Mouse (Mus musculus) right cerebral cortex, postnatal 10 days (tissue): ENCODE measurements around the gene Txndc12.

Experiments used
- DNase-seq, 2 experiments: peaks; one replicate each; pipeline ENCODE4 v3.0.0; 2021; ENCODE audit warnings: low spot score in 2 of 2

The Txndc12 gene

GRCm38 (mm10) chr4:108847715-108848504 lies 13.5 kb downstream of the Txndc12 start, which contains the start of gene Kti12:
Gene Kti12 (plus strand): TSS chr4:108847785.
- DNase-seq: peak; percentile 89 to 91

- DNase-seq: peak; percentile 44 to 49
These were observed 14.1 kb downstream of the Txndc12 start, which contains the start of gene A730015C16Rik for GRCm38 (mm10) chr4:108848505-108848848. Gene A730015C16Rik (minus strand): TSS chr4:108848619.

GRCm38 (mm10) chr4:108866806-108867205 lies 32.4 kb downstream of the Txndc12 start:
- DNase-seq: no peak

- DNase-seq: peak; percentile 90 to 94
These were observed 35.5 kb downstream of the Txndc12 start for GRCm38 (mm10) chr4:108869730-108870374.

- DNase-seq: no peak
These were observed 39.3 kb downstream of the Txndc12 start for GRCm38 (mm10) chr4:108873746-108874145.

GRCm38 (mm10) chr4:108877901-108878300 lies 43.5 kb downstream of the Txndc12 start:
- no peak for DNase-seq

- DNase-seq: peak; percentile 70 to 77
These were observed 44.8 kb downstream of the Txndc12 start, which contains the start of gene Rab3b for GRCm38 (mm10) chr4:108878963-108879822. Gene Rab3b (plus strand): TSS chr4:108879063.

GRCm38 (mm10) chr4:108883815-108884214 lies 49.4 kb downstream of the Txndc12 start:
- no peak for DNase-seq

- no peak for DNase-seq
These were observed 53.1 kb downstream of the Txndc12 start for GRCm38 (mm10) chr4:108887456-108887855.

- DNase-seq: no peak
These were observed 56.5 kb downstream of the Txndc12 start for GRCm38 (mm10) chr4:108890876-108891275.

- no peak for DNase-seq
These were observed 66.0 kb downstream of the Txndc12 start for GRCm38 (mm10) chr4:108900421-108900820.

GRCm38 (mm10) chr4:108902886-108903285 lies 68.5 kb downstream of the Txndc12 start:
- DNase-seq: no peak

GRCm38 (mm10) chr4:108903346-108903745 lies 68.9 kb downstream of the Txndc12 start:
- no peak for DNase-seq

GRCm38 (mm10) chr4:108904076-108904475 lies 69.7 kb downstream of the Txndc12 start:
- no peak for DNase-seq

- DNase-seq: no peak
These were observed 70.4 kb downstream of the Txndc12 start for GRCm38 (mm10) chr4:108904790-108905189.

- peak in 1 of 2 experiments; percentile 32 for DNase-seq
These were observed 71.5 kb downstream of the Txndc12 start for GRCm38 (mm10) chr4:108905859-108906258.

GRCm38 (mm10) chr4:108907475-108907874 lies 73.1 kb downstream of the Txndc12 start:
- peak in 1 of 2 experiments; percentile 10 for DNase-seq

GRCm38 (mm10) chr4:108909872-108910425 lies 75.5 kb downstream of the Txndc12 start:
- DNase-seq: no peak
